Mouse (Mus musculus) urinary bladder, postnatal 25 days (tissue): ENCODE data around the gene Arhgap31.

Experiments
- DNase-seq: peaks from one replicate; pipeline ENCODE4 v3.0.0; 2022; ENCODE audit warnings: low spot score

Gene Arhgap31

DNA sequence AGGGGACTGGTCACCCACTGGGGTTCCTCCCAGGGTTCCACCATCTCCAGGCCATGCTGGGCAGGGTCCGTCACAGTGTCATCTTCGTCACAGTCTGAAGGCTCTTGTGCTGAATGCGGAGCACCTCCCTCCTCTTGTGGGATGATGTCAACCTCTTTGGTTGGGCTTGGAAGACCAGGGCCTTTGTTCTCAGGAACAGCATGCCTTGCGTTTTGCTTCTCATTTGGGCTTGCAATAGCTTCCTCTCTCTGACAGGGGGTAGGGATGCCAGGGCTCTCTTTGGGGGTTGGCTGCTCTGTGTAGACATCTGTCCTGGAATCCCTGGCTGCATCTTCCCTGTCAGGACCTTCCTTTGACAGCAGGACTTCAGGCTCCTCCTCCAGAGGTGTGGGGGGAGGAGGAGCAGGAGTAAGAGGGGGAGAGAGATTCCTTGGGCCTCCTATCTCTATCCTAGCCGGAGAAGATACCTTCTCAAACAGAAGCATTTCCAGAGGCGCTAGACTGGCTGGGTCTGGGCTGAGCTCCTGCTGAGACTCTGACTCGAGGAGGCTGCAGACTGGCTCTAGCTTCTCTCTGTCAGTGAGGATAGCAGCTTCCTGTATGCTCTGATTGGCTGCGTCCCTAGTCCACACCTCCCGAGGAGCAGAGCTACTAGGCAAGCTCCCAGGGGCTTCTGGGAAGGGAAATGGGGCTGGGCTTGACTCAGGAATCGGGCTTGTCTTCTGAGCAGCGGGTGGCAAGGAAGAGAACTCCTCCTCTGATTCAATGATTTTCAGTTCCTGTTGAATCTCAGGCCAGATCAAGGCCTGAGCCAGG lies 109.9 kb downstream of the Arhgap31 start:
- DNase-seq: peak; percentile 8

DNA sequence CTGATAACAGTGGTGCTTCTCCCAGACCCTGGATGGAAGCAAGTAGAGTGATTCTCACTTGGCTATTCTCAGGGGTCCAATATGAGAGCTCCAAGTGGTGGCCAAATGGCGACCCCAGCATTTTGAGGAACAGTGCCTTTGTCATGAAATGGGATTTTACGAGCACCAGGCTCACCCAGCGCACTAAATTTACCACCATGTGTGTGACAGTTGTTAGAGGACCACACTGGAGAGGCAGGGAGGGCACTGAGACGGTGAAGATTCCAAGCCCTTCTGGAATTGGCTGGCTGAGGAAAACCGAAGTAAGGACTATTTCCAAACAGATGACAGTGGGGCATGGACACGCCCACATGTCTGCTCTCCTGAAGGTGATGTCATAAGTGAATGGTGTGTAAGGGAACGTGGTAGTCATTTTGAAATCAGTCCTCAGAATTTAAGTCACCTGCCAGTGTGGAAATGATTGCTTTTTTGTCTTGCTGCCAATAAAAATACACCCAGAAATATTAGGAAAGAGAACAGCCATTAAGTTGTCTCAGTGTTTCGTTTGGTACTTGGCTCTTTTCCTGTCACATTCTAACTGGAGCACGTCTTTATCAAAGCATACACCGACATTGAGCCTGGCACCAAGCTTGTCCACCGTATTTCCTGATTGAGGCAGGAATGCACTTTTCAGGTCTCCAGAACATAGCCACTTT lies 113.9 kb downstream of the Arhgap31 start:
- DNase-seq: no peak

DNA sequence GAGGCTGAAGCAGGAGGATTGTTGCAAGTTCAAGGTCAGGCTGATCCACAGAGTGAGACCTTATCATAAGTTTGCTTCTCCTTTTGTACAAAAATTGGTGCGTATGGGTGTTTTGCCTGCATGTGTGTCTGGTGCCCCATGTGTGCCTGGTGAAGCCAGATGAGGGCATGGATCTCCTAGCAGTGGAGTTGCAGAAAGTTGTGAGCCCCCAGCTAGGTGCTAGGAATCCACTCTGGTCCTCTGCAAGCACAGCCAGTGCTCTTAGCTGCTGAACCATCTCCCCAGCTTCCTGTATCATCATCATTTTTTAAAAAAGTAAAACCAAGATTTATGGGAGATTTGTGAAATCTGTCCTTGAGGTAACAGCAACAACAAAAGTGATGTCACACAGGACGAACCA lies 116.4 kb downstream of the Arhgap31 start:
- DNase-seq: no peak

DNA sequence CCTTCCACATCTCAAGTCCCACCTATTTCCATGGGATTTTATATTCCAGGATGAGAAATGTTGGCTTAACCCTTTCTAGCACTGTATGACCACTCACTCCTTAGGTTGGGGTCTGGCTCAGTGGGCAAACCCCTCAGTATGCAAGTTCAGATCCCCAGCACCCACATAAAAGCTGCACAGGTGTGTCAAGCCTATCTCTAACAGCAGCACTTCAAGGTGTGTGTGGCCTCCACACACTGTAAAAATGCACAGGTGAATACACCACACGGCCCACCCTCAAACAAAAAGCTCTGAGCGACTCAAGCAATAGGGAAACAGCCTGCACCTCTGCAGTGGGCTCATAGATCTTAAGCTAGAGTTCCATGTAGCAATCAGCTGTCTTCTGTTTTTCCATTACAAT lies 117.0 kb downstream of the Arhgap31 start:
- no peak for DNase-seq

GRCm38 (mm10) chr16:38594435-38594834 lies 118.6 kb downstream of the Arhgap31 start:
- no peak for DNase-seq

DNA sequence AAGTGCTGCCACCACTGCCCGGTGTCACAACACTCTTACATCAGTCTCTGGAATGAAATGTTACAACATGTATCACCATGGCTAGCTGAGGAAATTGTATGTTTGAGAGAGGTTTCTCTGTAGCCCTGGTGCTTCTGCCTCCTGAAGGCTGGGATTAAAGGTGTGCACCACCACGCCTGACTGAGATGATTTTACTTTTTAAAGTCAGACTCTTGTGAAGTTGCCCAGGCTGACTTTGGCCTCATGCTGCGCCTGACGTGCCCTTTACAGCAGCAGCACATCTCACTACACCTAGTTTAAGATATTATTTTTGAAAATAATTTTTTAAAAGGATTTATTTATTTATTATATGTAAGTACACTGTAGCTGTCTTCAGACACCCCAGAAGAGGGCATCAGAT lies 120.1 kb downstream of the Arhgap31 start:
- no peak for DNase-seq

DNA sequence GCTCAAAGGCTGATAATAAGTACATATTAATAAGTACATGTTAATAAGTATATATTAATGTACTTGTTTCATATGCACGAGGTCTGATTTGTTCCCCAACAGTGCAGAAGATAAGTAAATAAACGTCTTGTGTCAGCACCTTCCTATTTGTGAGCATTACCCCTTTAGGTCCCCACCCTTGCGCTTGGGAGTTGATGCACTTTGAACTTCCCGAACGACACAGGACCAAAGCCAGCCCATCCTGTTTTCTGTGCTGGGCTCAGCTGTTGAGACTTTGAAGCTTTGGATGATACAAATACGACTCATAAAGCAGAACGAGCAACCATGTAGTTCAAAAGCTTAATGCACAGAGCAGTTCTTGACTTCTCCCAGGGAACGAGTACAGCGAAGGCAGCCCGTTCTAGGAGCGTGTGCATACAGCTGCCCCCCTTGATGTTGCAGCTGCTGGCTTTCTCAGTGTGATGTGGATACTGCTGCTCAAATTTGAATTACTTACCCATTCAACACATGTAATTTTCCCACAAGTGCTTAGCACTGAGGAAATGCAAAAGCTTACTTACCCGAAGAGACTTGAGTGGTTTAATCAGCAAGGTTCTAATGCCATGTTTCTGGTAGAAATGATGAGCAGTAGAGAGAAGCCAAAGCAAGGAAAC lies 120.9 kb downstream of the Arhgap31 start:
- no peak for DNase-seq

GRCm38 (mm10) chr16:38591506-38591905 lies 121.6 kb downstream of the Arhgap31 start:
- DNase-seq: no peak

DNA sequence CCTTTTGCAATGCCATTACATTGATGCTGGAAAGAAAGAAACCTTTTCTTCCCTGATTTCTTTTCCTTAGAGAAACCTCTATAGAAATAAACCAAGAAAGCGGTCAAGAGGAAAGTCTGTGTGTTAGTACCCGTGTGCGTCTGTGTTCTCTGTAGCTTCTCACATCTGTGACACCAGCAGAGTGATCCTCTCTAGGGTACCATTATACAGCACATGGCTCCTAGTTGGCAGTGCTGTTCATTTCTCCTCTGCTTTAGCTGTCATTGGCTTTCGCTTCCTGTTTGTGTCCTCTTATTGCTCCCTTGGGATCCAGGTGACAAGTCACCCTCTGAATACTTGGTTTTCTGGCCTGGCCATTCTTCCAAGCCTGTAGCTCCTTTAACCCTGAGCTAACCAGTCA lies 125.5 kb downstream of the Arhgap31 start:
- DNase-seq: no peak

DNA sequence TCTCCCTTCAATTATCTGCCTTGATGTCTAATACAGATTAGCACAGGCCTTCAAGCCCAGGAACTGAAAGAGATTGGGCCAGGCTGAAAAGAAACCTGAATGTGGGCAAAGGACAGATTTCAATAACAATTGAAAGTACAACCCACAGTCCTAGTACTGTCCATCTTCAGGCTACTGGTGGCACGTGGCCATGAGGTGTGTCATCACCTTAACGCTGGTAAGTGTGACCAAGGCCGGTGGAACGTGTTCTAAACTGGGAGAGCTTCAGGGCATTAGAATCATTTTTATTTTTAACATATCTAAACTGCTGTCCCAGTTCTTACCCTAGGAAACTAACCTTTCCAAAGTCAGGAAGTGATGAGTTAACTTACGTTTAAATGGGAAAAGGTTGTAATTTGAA lies 125.9 kb downstream of the Arhgap31 start:
- no peak for DNase-seq

DNA sequence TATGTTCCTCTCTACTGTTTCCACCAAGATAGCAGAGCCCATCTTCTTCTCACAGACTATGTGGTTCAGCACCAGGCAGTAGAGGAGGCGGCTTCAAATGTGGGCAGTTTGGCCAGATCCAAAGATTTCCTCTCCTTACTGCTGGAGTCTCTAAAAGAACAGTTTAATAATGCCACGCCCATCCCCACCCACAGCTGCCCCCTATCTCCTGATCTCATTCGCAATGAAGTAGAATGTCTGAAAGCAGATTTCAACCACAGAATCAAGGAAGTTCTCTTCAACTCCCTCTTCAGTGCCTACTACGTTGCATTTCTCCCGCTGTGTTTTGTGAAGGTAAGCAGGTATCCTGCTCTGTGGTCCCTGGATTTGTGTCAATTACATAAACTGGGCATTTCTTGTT lies 127.9 kb downstream of the Arhgap31 start:
- DNase-seq: no peak

GRCm38 (mm10) chr16:38584761-38585160 lies 128.3 kb downstream of the Arhgap31 start:
- DNase-seq: no peak

DNA sequence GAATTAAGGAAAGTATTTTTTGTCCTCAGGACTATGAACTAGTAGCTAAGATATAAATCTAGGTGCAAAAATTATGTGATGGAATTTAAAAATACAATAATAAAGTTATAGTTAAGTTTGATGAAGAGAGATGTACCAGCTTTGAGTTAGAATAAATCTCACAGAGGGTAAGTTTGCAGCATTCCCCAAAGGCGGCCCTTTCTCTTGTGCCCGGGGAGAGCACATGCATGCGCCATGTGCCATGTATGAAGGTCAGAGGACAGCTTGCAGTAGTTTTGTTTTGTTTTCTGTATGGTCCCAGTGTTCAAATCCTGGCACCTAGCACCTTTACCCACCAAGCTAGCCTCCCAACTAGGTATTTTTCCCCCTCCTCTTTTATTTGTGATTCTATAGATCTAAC lies 141.6 kb downstream of the Arhgap31 start:
- DNase-seq: no peak

DNA sequence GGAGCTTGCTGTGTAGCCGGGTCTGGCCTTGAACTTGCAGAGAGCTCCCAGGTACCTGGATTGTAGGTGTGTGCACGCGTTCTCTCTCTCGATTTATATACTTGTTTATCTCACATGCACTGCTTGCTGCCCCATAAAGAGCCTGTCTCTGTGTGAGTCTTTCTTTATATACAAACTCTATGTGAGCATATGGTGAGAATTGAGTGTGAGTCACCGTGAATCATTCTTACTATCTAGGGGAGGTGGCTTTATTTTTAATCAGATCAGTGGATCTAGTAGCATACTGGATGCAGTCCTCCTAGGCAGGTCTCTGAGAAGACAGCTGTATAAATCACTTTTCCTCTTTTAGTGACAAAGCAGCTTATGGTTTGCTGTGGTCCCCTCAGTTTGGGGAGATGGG lies 144.9 kb downstream of the Arhgap31 start:
- DNase-seq: no peak

GRCm38 (mm10) chr16:38563516-38563915 lies 149.6 kb downstream of the Arhgap31 start:
- DNase-seq: no peak

GRCm38 (mm10) chr16:38562968-38563327 lies 150.1 kb downstream of the Arhgap31 start:
- no peak for DNase-seq

GRCm38 (mm10) chr16:38562131-38562967 lies 150.7 kb downstream of the Arhgap31 start:
- DNase-seq: peak; percentile 96

DNA sequence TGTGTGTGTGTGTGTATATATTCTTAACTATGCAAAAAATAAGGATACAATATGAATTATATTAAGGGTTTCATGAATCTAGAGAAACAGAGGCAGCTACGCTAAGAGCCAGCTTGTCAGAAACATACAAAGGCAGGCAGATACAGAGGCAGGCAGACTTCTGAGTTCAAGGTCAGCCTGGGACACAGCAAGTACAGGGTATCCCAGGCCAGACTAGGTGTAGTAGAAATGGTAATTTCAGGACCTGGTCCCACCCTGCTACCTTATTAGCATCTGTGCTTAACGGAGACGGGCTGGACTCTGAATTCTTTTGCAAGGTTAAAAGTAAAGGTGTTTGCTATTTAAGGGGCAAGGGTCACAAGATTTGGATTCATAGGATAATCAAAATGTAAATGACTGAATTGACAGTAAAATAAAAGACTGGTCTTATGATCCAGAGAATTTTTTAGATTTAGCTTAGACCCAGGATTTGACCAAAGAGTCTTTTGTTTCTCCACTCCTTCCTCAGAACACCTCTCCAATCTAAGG lies 154.8 kb downstream of the Arhgap31 start, which contains the start of gene Tmem39a:
TSS of gene Tmem39a (plus strand) at position 478 of the 528 bp plus-strand sequence.
- DNase-seq: no peak

DNA sequence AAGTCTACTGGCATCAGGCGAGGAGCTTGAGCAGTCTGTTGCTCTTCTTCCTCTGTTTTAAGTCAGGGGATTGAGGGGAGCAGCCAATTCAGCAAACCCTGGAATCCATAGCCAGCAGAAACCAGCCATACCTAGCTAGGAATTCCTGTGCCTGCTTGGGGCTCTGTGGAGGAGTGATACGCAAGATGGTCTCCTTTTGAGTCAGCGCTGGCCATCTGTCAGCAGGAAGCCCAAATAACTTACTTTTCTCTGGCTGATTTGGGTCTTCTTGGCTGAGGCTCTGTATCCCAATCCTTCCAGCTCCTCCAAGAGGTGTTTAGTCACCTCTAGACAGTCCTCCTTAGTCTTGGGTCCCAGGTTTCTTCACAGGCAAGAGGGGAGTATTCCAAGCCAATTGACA lies 157.1 kb downstream of the Arhgap31 start:
- no peak for DNase-seq

- DNase-seq: peak; percentile 72
These were observed 163.3 kb downstream of the Arhgap31 start, which contains the start of gene Poglut1 for GRCm38 (mm10) chr16:38549479-38550396. Gene Poglut1 (minus strand): TSS chr16:38550258.
